Mouse (Mus musculus): ENCODE measurements around the gene Map4k3. TPM values are rescaled to one million over a fixed set of nuclear protein-coding genes. Genes with fewer than 3 reads are reported as not detected.

Map4k3 gene
- total RNA-seq, 2 experiments from 2014 or later: 23.6 to 25.2 TPM

- no peak for DNase-seq
- intact Hi-C loops (cut with DNase I): loop anchor here (2.0 kb wide), 1 partner anchor 35 kb away; no protein-coding TSS in a partner anchor
Observed at GRCm38 (mm10) chr17:80692183-80692582, 36.1 kb downstream of the Map4k3 start.

- intact Hi-C loops (cut with DNase I): loop anchor here (5.0 kb wide), 2 partner anchors 139 to 244 kb away; no protein-coding TSS in a partner anchor
- no peak for DNase-seq
Observed at GRCm38 (mm10) chr17:80688701-80689100, 39.6 kb downstream of the Map4k3 start.

- intact Hi-C loops (cut with DNase I): loop anchor here (5.0 kb wide), 2 partner anchors 141 to 246 kb away; no protein-coding TSS in a partner anchor
- no peak for DNase-seq
Observed at GRCm38 (mm10) chr17:80686066-80686465, 42.2 kb downstream of the Map4k3 start.

GRCm38 (mm10) chr17:80683821-80684576 lies 44.3 kb downstream of the Map4k3 start:
- DNase-seq: peak in 1 of 2 experiments; percentile 41
- intact Hi-C loops (cut with DNase I): loop anchor here (2.0 to 5.0 kb wide), 5 partner anchors 43 to 299 kb away; partner anchors contain the start of gene Map4k3

GRCm38 (mm10) chr17:80683041-80683440 lies 45.2 kb downstream of the Map4k3 start:
- DNase-seq: no peak
- intact Hi-C loops (cut with DNase I): loop anchor here (5.0 kb wide), 4 partner anchors 44 to 239 kb away; partner anchors contain the start of gene Map4k3

GRCm38 (mm10) chr17:80678190-80678589 lies 50.1 kb downstream of the Map4k3 start:
- intact Hi-C loops (cut with DNase I): no loop called here

GRCm38 (mm10) chr17:80676859-80677535 lies 51.3 kb downstream of the Map4k3 start:
- intact Hi-C loops (cut with DNase I): no loop called here
- DNase-seq: no peak

More at GRCm38 (mm10) chr17:80678190-80678589, 50.1 kb downstream of the Map4k3 start:
- DNase-seq: no peak

- intact Hi-C loops (cut with DNase I): no loop called here
- no peak for DNase-seq
Observed at GRCm38 (mm10) chr17:80676211-80676610, 52.1 kb downstream of the Map4k3 start.

- no peak for DNase-seq
- intact Hi-C loops (cut with DNase I): no loop called here
Observed at GRCm38 (mm10) chr17:80670395-80670794, 57.9 kb downstream of the Map4k3 start.

- intact Hi-C loops (cut with DNase I): no loop called here
- no peak for DNase-seq
Observed at GRCm38 (mm10) chr17:80663623-80664022, 64.7 kb downstream of the Map4k3 start.

GRCm38 (mm10) chr17:80662836-80663620 lies 65.3 kb downstream of the Map4k3 start:
- intact Hi-C loops (cut with DNase I): no loop called here
- no peak for DNase-seq

GRCm38 (mm10) chr17:80661896-80662295 lies 66.4 kb downstream of the Map4k3 start:
- intact Hi-C loops (cut with DNase I): no loop called here
- no peak for DNase-seq

GRCm38 (mm10) chr17:80660707-80661380 lies 67.4 kb downstream of the Map4k3 start:
- no peak for DNase-seq
- intact Hi-C loops (cut with DNase I): no loop called here

- intact Hi-C loops (cut with DNase I): no loop called here
- no peak for DNase-seq
Observed at GRCm38 (mm10) chr17:80660234-80660633, 68.1 kb downstream of the Map4k3 start.

- no peak for DNase-seq
- intact Hi-C loops (cut with DNase I): no loop called here
Observed at GRCm38 (mm10) chr17:80659821-80660220, 68.5 kb downstream of the Map4k3 start.

GRCm38 (mm10) chr17:80654323-80654722 lies 74.0 kb downstream of the Map4k3 start:
- DNase-seq: no peak
- intact Hi-C loops (cut with DNase I): no loop called here

- intact Hi-C loops (cut with DNase I): no loop called here
- DNase-seq: no peak
Observed at GRCm38 (mm10) chr17:80652740-80653139, 75.5 kb downstream of the Map4k3 start.

GRCm38 (mm10) chr17:80646843-80647242 lies 81.4 kb downstream of the Map4k3 start:
- intact Hi-C loops (cut with DNase I): no loop called here

GRCm38 (mm10) chr17:80646131-80646530 lies 82.2 kb downstream of the Map4k3 start:
- no peak for DNase-seq
- intact Hi-C loops (cut with DNase I): no loop called here

More at GRCm38 (mm10) chr17:80646843-80647242, 81.4 kb downstream of the Map4k3 start:
- no peak for DNase-seq

- DNase-seq: no peak
- intact Hi-C loops (cut with DNase I): no loop called here
Observed at GRCm38 (mm10) chr17:80645694-80646034, 82.6 kb downstream of the Map4k3 start.
